Mouse (Mus musculus) kidney, postnatal 14 days (tissue): ENCODE results near the gene Vasn.

Experiments
- DNase-seq: peaks from one replicate; pipeline ENCODE4 v3.0.0; 2022; ENCODE audit warnings: mixed read lengths

Gene Vasn

GRCm38 (mm10) chr16:4639831-4640237, at the start of gene Vasn, which contains the start of gene Dnaja3:
Vasn (plus strand) TSS chr16:4639941.
Dnaja3 (plus strand) TSS chr16:4639989.
- DNase-seq = peak; percentile 95

- no peak for DNase-seq
Observed at GRCm38 (mm10) chr16:4590236-4590635, 49.5 kb upstream of the Vasn start.

GRCm38 (mm10) chr16:4592909-4593875, 46.5 kb upstream of the Vasn start:
- DNase-seq = peak; percentile 88

- peak; percentile 89 for DNase-seq
Observed at GRCm38 (mm10) chr16:4593971-4594813, 45.5 kb upstream of the Vasn start, which contains the start of gene Glis2. Glis2 (plus strand) TSS chr16:4594713.

GRCm38 (mm10) chr16:4594814-4595526, 44.8 kb upstream of the Vasn start:
- DNase-seq = no peak

GRCm38 (mm10) chr16:4595527-4595963, 44.2 kb upstream of the Vasn start:
- DNase-seq = peak; percentile 89

GRCm38 (mm10) chr16:4596141-4596728, 43.5 kb upstream of the Vasn start:
- DNase-seq = no peak

- DNase-seq = no peak
Observed at GRCm38 (mm10) chr16:4596836-4597235, 42.9 kb upstream of the Vasn start.

GRCm38 (mm10) chr16:4597296-4597695, 42.4 kb upstream of the Vasn start:
- DNase-seq = no peak

GRCm38 (mm10) chr16:4598041-4598440, 41.7 kb upstream of the Vasn start:
- no peak for DNase-seq

- DNase-seq = no peak
Observed at GRCm38 (mm10) chr16:4598891-4599543, 40.7 kb upstream of the Vasn start.

GRCm38 (mm10) chr16:4599616-4600015, 40.1 kb upstream of the Vasn start:
- no peak for DNase-seq

GRCm38 (mm10) chr16:4600701-4601310, 38.9 kb upstream of the Vasn start:
- DNase-seq = peak; percentile 84

GRCm38 (mm10) chr16:4602189-4602588, 37.6 kb upstream of the Vasn start:
- peak; percentile 91 for DNase-seq

GRCm38 (mm10) chr16:4602766-4603452, 36.8 kb upstream of the Vasn start:
- DNase-seq = peak; percentile 91

- DNase-seq = no peak
Observed at GRCm38 (mm10) chr16:4603453-4603837, 36.3 kb upstream of the Vasn start.

- DNase-seq = peak; percentile 72
Observed at GRCm38 (mm10) chr16:4604293-4604837, 35.4 kb upstream of the Vasn start.

- peak; percentile 52 for DNase-seq
Observed at GRCm38 (mm10) chr16:4605514-4606131, 34.1 kb upstream of the Vasn start.

GRCm38 (mm10) chr16:4606431-4607084, 33.2 kb upstream of the Vasn start:
- peak; percentile 82 for DNase-seq
